Mouse (Mus musculus) stomach, postnatal 0 days (tissue): ENCODE results near the gene Htra1.

Source experiments
- CTCF ChIP-seq: IDR thresholded peaks from 2 replicates; pipeline ENCODE4 v1.5.1; 2016; ENCODE audit warnings: antibody characterized with exemption, low read depth, mild to moderate bottlenecking, moderate library complexity
- EP300 ChIP-seq: optimal IDR thresholded peaks from 2 replicates; pipeline ENCODE3; 2016; ENCODE audit warnings: antibody characterized with exemption

DNA sequence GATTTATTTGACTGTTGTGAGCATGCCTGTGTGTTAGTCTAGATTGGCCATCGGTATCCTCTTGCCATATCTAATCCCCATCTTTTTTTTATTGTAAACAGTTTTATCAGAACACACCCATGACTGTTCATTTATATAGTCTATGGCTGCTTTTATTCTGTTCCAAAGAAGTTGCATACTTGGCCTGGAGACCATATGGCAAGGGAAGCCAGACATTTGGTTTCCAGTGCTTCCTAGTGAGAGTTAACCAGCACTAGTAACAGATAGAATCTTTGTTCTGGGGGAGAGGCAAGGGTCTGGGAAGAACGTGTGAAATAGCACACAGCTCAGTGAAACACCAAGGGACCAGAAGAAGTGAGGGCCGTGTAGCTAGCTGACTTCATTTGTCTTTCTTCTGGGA is 33.6 kb downstream of the Htra1 start:
- TF ChIP-seq CTCF, result no peak
- no peak for TF ChIP-seq EP300
